Mouse (Mus musculus) ES-CJ7 (cell line): ENCODE data around the gene Cdh3.
A peak's percentile ranks its signal among the peaks of the same experiment; 100 is the strongest.
"Not testable (repeated sequence)": the region's sequence is repeated elsewhere in the genome, so short reads cannot be mapped to it uniquely, and the experiment has no call there.

ENCODE experiments used
- DNase-seq: peaks from one replicate; pipeline ENCODE4 v3.0.0; 2011; ENCODE audit warnings: low read depth, low spot score

Cdh3 gene

DNA sequence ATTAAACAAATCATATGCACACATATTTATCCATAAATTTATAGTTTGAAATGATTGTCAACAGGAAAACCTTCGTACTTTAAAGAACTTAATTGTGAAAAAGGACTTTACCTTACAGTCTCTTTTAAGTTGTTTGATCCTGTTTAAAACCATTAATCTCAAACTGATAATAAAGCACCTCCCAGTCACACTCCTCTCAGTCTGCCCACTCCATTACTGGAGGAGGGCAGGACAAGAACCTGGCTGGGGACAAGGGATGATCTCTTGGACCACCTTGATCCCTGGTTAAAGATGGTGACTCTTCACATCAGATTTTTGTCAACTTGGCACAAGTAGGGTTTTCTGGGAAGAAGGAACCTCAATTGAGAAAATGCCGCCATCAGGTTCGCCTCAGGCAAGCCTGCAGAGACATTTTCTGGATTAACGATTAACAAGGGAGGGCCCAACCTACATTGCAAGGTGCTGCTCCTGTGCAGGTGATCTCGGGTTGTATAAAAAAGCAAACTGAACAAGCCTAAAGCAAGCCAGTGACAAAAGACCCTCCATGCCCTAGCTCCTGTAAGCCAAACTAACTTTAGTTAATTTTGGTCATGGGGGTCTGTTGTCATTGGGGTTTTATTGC is 61.0 kb downstream of the Cdh3 start:
- DNase-seq: no peak

DNA sequence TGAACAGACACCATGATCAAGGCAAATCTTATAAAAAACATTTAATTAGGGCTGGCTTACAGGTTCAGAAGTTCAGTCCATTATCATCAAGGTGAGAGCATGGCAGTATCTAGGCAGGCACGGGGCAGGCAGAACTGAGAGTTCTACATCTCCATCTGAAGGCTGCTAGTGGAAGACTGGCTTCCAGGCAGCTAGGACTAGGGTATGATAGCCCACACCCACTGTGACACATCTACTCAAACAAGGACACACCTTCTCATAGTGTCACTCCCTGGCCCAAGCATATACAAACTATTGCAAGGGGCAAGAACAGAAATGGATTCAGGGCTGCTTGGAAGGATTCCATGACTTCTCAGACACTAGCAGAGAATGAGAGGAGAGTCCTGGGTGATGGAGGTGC is 61.5 kb downstream of the Cdh3 start:
- DNase-seq: not testable (repeated sequence)

DNA sequence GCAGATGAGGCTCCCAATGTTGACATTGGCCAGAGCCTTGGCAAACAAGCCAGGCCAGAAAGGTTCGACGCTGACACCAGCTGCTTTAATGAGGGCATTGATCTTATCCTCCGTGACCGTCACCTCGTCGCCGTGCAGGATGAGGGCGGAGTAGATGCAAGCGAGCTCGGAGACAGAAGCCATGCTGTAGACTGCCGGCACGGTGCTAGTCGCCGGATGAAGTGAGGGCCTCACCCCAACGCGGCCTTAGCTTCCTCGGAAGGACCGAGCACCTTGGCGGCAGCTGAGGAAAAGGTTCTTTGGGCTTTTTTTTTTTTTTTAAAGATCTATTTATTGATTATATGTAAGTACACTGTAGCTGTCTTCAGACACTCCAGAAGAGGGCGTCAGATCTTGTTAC is 62.5 kb downstream of the Cdh3 start, which contains the start of gene Gm10073:
Gene Gm10073 (minus strand): TSS at position 294 of the 400 bp plus-strand sequence.
- not testable (repeated sequence) for DNase-seq

DNA sequence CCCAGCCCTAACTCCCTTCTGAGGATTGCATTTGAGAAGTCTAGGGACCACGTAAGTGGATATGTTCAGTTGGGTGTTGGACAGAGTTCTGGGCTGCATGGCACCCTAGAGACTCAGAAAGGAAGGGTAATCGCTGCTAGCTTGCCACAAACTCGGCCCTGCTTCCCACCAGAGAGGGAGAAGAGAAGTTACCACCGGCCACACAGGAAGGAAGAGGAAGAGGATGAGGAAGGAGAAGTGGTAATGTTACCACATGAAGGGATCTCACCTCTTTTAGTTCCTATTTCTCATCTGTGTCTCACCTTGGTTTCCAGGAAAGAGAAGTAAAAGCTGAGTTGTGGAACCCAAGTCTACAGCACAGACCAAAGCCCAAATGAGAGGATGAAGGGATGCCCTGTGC is 63.6 kb downstream of the Cdh3 start:
- DNase-seq: no peak

DNA sequence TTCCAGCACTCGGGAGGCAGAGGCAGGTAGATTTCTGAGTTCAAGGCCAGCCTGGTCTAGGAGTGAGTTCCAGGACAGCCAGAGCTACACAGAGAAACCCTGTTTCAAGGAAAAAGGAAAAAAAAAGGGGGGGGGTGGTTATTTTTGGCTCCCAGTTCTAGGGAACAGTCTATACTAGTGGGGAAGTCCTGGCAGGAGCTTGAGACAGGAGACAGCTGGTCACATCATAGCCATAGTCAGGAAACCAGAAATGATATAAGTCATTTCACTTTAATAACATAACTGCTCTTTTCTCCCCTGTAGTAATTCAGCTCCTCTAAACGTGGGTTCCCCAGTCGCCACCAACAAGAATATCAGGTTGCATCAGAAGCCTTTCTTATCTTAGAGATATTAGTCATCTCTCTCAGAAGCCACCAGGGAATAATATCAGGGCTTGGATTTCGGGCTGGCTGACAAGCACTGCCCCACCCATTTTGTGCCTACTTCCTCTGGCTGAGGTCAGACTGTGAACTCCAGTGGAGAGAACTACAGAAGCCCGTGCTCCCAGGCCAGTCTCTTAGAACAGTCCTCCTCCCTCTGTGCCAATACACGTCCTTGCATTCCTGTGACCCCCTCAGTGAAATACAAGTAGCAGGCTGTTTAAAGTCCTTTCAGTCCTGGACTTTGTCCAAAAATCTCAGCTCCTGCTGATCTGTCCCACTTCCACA is 66.3 kb downstream of the Cdh3 start:
- DNase-seq: no peak

DNA sequence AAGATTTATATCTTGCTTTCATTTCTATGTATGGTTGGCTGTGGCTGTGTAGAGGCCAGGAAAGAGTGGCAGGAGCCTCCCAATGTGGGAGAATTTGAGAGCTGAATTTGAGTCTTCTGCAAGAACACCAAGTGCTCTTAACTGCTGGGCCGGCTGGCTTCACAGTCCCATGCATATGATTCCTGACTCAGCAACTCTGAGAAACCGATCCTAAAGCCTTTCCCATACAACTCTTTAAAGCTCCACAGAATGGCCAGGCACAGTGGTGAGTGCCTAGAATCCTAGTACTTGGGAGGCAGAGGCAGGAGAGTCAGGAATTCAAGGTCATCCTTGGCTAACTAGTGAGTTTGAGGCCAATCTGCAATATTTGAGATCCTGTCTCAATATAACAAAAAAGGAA is 68.8 kb downstream of the Cdh3 start:
- no peak for DNase-seq

DNA sequence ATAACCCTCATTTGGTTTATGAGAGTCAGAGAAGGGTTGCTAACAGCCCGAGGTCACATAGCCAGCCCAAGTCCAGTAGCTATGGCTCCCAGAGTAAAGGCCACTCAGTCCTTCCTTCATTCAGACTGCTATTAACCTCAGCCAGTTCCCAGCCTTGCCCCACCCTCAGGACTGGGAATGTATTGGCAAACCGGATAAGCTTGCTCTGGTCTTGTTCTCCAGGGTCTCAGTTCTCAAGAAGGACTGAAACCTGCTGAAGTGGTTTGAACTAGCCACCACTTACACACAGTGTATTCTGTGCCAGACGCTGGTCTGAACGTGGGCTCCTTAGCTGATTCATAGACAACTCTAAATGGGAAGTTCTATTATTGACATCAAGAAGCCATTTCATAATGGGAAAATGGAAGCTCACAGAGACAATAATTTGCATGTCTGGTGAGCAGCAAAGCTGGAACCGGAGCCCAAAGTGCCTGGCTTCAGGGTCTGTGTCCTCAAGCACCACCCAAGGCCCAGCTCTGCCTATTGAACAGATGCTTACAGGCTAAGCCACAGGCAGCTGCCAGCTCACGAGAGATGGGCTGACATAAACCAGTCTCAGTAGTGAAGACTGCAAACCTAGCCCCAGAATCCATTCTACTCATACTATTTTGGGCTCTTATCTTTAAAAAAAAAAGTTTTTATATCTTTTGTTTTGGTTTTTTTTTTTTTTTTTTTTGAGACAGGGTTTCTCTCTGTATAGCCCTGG is 70.8 kb downstream of the Cdh3 start:
- DNase-seq: no peak

DNA sequence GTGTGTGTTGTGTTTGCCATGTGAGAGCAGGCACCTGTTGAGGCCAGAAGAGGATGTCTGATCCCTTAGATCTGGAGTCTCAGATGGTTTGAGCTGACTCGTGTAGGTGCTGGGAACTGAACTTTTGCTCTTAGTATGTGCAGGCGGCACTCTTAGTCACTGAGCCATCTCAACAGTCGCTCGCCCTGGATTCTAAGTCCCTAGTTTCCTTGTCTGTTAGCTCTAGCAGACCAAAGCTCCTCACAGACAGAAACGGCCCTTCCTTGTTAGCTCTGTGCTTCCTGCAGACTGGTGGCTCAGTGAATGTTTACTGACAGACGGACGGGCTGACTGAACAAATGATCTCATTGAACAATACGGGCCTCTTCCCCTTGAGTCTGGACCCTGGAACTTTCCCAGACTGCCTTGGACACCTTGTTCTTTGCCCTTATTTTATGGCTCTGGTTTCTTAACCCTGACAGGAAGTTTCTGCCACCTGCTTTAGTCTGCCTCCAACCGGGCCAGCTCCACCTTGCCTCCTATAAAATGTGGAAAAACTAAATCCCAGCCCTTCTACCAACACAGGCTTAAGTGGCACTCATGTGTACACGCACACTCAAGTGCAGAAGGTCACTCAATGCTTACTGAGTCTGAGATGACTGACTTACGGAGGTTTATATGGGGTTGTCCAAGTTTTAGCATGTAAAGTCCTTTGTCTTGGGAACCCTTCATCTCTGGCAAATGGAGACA is 74.4 kb downstream of the Cdh3 start:
- DNase-seq: no peak

DNA sequence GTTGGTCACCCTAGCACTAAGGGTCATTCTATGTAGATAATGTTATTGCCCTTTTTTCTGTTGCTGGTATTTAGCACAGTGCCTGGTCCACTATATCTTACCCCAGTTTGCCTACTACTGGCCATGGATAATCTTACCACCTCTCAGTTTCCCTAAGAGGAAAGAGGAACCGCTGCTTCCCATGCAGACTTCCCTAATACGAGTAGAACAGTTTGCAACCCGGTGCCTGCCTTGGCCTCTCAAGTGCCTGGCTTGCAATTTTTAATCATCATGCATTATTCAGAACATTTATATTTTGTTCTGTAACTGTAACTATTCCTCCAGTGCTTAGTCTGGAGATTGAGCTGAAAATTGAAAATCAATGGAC is 75.0 kb downstream of the Cdh3 start:
- DNase-seq: no peak

DNA sequence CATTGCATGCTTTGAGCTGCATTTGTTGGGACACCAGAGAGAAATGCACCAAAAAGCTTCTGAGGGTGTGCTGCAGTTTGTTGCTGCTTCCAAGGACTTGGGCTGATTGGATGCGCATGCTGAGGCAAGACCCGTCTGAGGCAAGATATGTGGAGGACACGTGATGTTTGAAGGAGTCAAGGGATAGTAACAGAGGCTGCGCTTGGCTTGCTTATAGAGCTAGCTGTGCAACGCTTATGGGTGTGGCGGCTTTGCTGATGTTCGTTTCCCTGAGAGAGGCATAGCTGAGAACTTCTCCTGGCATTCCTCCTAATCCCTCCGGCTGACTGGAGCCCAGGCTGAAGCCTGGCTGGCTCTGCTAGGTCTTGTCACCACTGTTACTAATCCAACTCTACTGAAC is 76.2 kb downstream of the Cdh3 start:
- DNase-seq: peak; percentile 80

DNA sequence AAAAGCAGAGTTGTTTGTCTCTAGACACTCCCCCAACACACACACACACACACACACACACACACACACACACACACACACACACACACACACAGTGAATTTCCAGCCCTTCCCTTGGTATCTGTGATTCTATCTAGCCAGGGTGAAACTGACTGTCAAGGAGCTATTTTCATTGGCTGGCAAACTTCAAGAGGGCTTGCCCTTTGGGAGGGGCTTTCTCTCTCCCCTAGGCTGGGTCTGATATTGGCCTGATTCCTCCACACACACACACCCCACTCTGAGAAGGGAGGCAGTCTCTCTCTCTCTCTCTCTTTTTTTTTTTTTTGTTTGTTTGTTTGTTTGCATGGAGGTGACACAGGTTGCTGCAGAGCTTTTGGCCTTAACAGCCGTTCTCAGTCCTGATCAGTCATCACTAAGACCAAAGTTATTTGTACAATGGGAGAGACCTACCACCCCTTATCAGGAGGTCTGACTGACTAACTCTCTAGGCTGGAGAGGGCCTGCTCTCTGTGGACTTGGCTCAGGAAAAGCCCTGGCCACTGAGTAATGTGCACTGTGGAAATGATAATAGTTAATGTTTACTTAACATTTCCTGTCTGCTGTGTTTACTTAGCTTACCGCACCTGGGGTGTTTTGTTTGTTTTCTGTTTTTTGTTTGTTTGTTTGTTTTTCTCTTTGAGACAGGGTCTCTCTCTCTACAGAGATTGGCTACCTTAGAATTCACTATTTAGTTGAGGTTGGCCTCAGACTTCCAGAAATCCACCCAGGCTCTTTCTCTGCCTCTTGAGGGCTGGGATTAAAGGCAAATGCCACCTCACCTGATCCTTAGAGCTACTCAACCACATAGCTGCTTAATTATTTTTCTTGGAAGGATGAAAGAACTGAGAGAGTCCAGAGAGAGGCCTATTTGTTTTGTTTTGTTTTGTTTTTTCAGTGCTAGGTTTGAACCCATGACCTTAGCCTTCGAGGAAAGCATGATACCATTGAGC is 78.0 kb downstream of the Cdh3 start:
- DNase-seq: no peak

DNA sequence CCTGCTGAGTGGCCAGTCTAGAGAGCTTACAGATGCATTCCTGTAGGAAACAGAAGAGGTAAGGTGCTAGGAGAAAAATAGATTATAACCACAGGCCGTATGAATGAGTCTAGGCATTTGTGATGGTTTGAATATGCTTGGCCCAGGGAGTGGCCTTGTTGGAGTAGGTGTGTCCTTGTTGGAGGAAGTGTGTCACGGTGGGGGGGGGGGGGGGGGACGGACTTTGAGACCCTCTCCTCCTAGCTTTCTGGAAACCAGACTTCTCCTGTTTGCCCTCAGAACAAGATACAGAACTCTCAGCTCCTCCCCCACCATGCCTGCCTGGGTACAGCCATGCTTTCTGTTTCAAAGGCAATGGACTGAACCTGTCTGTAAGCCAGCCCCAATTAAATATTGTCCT is 81.8 kb downstream of the Cdh3 start:
- no peak for DNase-seq

DNA sequence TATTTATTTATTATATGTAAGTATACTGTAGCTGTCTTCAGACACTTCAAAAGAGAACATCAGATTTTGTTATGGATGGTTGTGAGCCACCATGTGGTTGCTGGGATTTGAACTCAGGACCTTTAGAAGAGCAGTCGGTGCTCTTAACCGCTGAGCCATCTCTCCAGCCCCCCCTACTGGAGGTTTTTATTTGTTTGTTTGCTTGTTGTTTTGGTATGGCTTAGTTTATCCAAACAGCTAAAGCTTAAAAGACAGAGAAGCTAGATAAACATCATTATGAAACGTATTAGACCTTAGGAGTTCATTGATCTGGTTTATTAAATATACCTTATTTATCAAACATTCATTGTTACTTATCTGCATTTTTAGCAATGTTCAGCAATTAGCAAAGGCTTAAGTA is 84.9 kb downstream of the Cdh3 start:
- DNase-seq: peak; percentile 45

DNA sequence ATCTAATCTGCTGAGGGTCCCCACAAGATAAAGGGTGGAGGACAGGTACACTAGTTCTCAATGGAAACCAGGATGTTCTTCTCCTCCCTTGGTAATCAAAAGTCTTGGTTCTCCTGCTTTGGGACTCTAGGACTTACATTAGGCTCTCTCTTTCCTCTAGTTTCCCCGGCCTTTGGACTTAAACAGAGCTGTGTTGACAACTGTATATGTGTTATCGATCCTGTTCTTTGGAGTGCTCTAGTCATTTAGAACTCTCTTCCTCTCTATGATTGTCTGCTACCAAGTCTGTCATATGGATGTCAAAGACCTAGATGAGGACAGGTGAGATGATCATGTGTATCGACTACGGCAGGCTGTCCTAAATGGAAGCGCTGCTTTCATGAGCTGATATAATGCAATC is 86.4 kb downstream of the Cdh3 start:
- no peak for DNase-seq

DNA sequence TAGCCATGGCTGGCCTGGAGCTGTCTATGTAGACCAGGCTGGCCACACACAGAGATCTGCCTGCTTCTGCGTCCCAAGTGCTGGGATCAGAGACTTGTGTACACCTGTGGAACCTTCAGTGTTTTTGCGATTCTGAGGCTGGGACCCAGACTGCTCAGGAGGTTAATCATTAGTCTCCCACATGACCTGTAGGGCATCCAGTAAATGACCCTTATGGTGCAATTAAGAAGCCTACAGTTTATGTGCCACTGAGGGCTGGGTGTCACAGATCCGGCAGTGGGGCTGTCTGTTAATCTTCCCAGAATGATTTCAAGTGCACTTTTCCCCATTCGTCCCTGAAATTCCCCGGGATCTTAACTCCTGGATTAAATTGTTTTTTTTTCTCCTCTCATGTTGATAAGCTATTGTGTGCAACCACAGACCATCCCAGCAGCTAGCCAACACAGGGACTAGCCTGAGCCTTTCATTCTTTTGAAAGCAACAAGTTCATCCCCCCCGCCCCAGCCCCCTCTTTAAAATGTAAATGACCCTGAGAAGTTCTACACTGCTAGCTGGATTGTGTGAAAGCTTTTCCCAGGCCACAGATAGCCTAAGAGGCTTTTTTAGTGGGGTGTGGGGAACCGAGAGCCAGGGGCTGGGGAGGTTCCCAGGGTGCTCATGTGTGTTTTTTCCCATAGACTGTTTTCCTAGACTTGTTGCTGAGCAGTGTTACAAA is 88.7 kb downstream of the Cdh3 start:
- DNase-seq: peak; percentile 75

DNA sequence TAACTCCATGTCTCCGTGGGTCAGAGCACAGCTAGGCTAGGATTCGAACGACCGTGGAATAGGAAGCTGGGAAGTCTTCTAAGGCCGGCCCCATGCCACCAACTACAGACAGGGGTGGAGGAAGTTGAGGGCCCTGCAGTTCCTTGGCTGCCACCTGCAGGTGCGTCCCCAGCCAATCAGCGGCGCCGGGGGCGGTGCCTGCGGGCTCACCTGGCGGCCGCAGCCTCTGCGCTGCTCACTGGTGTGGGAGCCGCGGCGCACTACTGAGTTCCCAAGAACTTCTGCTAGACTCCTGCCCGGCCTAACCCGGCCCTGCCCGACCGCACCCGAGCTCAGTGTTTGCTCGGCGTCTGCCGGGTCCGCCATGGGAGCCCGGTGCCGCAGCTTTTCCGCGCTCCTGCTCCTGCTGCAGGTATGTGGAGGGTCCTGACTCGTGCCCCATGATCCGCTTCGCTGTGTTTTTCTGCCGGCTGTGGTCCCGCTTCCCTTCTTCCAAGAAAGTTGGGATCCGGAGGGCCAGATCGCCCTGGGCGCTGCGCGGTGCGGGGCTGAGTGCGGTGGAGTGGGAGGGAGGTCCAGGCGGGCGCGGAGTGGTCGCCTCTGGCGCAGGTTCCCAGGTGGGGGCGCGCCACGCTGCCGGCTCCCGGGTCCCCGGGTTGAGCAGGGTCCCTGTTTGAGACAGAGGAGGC is 92.6 kb downstream of the Cdh3 start, which contains the start of gene Cdh1:
Gene Cdh1 (plus strand): TSS at position 221 of the 689 bp plus-strand sequence.
- peak; percentile 95 for DNase-seq

DNA sequence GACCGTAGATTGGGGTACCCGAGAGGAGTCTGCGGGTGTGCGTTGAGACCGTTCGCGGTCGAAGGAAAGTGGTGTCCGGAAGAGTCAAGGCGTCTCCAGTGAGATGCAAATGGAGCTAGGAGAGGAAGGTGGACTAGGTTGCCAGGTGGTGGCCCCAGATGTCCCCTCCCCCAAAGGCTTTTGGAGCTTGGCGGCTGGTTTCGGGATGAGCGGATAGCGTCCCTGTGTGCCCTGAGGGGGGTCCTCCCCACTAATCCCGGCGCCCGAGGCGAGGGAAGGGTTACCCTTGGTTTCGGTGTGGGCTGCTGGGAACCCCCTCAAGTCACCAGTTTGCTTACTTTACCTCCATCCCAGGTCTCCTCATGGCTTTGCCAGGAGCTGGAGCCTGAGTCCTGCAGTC is 93.2 kb downstream of the Cdh3 start:
- DNase-seq: peak; percentile 86

DNA sequence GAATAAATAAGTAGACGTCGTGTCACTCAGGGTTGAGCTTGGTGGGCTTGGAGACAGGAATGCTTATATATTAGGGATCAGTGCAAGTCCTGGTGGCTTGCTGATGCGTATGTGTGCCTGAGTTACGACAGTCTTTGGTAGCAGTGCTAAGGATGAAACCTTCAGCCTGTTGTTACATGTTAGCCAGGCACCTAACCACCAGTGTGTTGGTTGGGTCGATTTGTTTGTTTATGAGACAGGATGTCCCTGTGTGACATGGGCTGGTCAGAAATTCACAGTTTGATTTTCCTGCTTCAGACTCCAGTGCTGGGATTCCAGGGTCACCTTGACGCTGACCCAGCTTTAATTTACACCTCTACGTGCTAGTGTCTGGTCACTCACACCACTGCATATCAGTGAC is 95.0 kb downstream of the Cdh3 start:
- peak; percentile 10 for DNase-seq

DNA sequence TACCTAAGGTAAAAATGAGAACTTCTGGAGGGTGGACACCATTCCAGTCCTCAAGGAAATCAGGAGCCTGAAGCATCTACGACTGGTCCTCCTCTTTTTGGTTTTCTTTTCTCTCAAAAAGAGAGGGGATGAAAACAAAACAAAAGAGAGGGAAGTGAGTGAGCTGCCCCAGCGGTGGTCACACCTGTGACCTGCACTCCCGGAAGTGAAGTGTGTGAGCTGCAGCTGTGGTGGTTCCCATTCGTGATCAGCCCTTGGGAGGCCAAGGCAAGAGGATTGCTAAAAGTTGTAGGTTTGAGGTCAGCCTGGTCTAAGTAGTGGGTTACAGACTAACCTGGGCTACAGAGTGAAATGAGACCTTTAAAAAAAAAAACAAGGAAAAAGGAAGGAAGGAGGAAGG is 95.4 kb downstream of the Cdh3 start:
- peak; percentile 19 for DNase-seq
